Mouse (Mus musculus) neural tube, embryonic 14.5 days (tissue): ENCODE data around the gene Mapk8ip3. TPM values are rescaled to one million over a fixed set of nuclear protein-coding genes. Genes with fewer than 3 reads are reported as not detected.

Experiments
- ATAC-seq: fragments of 200-750 bp; cut with Nextera tagmentation; 2 replicates; pipeline ENCODE4 v1.8.0; 2017; ENCODE audit warnings: low read depth, mild to moderate bottlenecking, moderate TSS enrichment, moderate library complexity
- H3K27ac ChIP-seq: fragments of 300-500 bp; sonication (generic); 2 replicates; pipeline ENCODE4 v1.5.1; 2014; ENCODE audit warnings: low read depth, mild to moderate bottlenecking, control low read depth, low read length, moderate library complexity, mixed read lengths
- H3K27me3 ChIP-seq: fragments of 300-500 bp; sonication (generic); 2 replicates; pipeline ENCODE4 v1.6.1; 2014; ENCODE audit warnings: low read length; ENCODE audit not compliant: control insufficient read depth, insufficient read depth
- H3K36me3 ChIP-seq: fragments of 300-500 bp; sonication (generic); 2 replicates; pipeline ENCODE4 v1.6.1; 2014; ENCODE audit warnings: low read length, mixed read lengths; ENCODE audit not compliant: control insufficient read depth, insufficient read depth
- H3K4me1 ChIP-seq: fragments of 300-500 bp; sonication (generic); 2 replicates; pipeline ENCODE4 v1.6.1; 2014; ENCODE audit warnings: low read length; ENCODE audit not compliant: control insufficient read depth, insufficient read depth
- H3K4me2 ChIP-seq: fragments of 300-500 bp; sonication (generic); 2 replicates; pipeline ENCODE4 v1.6.1; 2014; ENCODE audit warnings: mild to moderate bottlenecking, low read depth, low read length, control low read depth
- H3K4me3 ChIP-seq: fragments of 300-500 bp; sonication (generic); 2 replicates; pipeline ENCODE4 v1.5.1; 2014; ENCODE audit warnings: low read depth, low read length, control low read depth, mixed read lengths
- H3K9ac ChIP-seq: fragments of 300-500 bp; sonication (generic); replicated peaks from 2 replicates; pipeline ENCODE4 v1.6.1; 2014; ENCODE audit warnings: low read depth, mild to moderate bottlenecking, control low read depth, low read length, mixed read lengths
- H3K9me3 ChIP-seq: fragments of 300-500 bp; sonication (generic); 2 replicates; pipeline ENCODE4 v1.6.1; 2016; ENCODE audit warnings: low read length; ENCODE audit not compliant: control insufficient read depth
- WGBS: fragments of 180-500 bp; shearing (Covaris S2); extraction: QIAGEN DNeasy Blood & Tissue Kit; methylation state at CpG from one replicate; pipeline ENCODE4 v1.1.7; 2014; 5-methylcytosine and 5-hydroxymethylcytosine counted together
- polyA plus RNA-seq: library from polyadenylated mRNA; unstranded; fragments of >200 nt; fragmentation: Nextera tagmentation; extraction: Ambion mirVana; gene quantifications from 2 replicates; pipeline ENCODE4 v1.2.1, GENCODE M21; 2014

The Mapk8ip3 gene
- polyA plus RNA-seq, 1 experiment from 2014 or later: 88.5 TPM

DNA sequence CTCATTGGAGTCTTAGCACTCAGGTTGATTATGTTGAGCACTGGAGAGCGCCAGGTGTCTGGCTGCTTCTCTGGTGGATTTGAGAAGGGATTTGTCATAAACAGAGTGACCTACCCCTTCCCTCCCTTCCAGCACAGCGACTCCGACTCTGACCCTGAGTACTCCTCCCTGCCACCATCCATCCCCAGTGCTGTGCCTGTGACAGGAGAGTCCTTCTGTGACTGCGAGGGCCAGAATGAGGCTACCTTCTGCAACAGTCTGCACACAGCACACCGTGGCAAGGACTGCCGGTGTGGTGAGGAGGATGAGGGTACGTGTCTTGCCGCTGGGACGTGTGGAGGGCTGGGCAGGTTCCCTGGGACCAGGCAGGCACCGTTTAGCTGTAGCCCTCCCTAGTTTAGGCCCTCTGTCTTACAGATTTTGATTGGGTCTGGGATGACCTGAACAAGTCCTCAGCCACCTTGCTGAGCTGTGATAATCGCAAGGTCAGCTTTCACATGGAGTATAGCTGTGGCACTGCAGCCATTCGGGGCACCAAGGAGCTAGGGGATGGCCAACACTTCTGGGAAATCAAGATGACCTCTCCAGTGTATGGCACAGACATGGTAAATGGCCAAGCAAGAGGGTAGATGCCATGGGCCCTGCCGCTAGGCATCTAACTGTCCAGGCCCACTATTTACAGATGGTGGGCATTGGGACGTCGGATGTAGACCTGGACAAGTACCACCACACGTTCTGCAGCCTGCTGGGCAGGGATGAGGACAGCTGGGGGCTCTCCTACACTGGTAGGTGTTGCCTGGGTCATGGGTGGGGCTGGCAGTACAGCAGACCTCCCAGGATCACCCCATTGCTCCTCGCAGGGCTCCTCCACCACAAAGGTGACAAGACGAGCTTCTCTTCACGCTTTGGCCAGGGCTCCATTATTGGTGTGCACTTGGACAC is 46.4 kb downstream of the Mapk8ip3 start:
- H3K9ac ChIP-seq: no peak overlapping the region
- H3K9me3 ChIP-seq: no peaks in the 10 kb centered on the region
- no peak overlapping the region for H3K27ac ChIP-seq
- H3K4me1 ChIP-seq: peaks cover 25% of the 10 kb centered on the region
- WGBS: 91% methylated on average over 19 of the region's 19 CpGs
- no peak for ATAC-seq
- no peak overlapping the region for H3K4me3 ChIP-seq
- no peaks in the 10 kb centered on the region for H3K27me3 ChIP-seq
- peaks cover 39% of the 10 kb centered on the region for H3K36me3 ChIP-seq
- H3K4me2 ChIP-seq: no peak overlapping the region

DNA sequence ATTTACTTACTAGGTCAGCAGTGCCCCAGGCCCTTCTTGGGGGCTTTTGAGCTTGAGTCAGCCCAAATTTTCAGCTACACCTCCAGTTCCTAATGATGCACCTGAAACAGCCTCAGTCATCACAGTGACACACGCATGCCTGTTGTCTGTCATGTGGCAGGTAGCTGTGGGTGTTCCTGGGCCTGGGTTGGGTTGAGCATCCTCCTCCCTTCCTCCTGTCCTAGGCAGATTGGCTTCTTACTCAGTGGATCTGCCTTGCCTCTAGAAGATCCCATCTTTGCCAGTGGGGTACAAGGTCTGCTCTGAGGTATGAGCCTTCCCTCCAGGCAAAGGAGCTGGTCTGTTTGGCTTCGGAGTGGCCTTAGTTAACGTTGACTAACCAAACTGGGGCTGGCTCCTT is 47.9 kb downstream of the Mapk8ip3 start:
- Histone ChIP-seq H3K9ac (no peak overlapping the region), H3K27ac (no peak overlapping the region), H3K27me3 (no peaks in the 10 kb centered on the region), H3K4me1 (peaks cover 22% of the 10 kb centered on the region), H3K4me3 (no peak overlapping the region), H3K36me3 (peaks cover 39% of the 10 kb centered on the region), H3K9me3 (no peaks in the 10 kb centered on the region), H3K4me2 (no peak overlapping the region)
- ATAC-seq: no peak
- WGBS: 89% methylated on average over 3 of the region's 3 CpGs

DNA sequence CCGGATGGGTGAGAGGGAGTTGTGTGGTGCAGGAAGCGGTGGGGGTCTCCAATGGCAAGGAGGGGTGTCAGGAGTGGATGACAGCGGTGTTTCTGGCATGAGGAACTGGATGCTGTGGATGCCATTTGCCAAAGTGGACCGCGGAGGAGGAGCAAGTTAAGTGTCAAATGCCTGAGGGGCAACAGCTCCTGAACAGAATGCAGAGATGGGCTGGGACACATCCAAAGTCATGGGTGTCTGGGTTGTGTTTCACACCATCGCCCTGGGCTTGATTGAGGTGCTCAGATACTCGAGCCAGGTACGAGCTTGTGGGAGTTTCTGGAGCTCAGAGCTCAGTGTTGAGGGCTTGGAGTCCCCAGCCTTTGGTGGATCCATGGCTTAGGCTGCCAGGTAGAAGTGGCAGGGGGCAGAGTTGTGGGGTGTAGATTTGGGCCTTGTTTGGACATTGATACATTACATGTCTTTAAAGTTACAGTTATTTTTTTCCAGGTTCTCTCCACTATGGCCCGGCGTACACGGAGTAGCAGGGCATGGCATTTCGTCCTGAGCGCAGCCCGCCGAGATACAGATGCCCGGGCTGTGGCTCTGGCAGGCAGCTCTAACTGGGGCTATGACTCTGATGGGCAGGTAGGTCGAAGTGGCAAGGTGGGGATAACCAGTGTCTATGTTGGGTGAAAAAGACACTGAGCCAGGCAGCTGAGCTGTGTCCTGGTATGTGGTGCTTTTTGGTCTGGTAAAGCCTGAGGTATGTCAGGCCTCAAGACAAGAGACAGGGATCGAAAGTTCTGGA is 49.3 kb downstream of the Mapk8ip3 start:
- Histone ChIP-seq H3K27me3 (no peaks in the 10 kb centered on the region), H3K9ac (peak overlapping the region; percentile 82), H3K4me1 (peaks cover 16% of the 10 kb centered on the region), H3K4me2 (peak overlapping the region; percentile 86), H3K9me3 (no peaks in the 10 kb centered on the region), H3K4me3 (peak overlapping the region; percentile 89), H3K27ac (no peak overlapping the region), H3K36me3 (peaks cover 37% of the 10 kb centered on the region)
- WGBS: 65% methylated on average over 18 of the region's 18 CpGs
- no peak for ATAC-seq

DNA sequence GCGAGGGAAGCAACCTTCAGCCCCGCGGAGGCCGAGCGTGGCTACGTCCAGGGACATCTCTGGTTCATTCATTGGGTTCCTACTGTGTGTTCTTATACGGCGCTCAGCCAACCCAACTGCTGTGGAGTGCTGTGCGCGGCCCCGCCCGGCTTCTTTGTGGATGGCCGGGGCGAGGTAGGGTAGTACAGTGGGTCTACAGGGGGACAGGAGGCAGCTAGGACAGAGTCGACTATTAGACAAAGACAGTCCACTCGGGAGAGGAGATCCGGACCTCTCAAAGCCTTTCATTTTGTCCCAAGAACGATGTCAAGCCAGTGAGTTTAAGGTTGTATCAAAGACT is 49.9 kb downstream of the Mapk8ip3 start:
- Histone ChIP-seq H3K27me3 (no peaks in the 10 kb centered on the region), H3K27ac (peak overlapping the region; percentile 62), H3K4me3 (peak overlapping the region; percentile 89), H3K4me2 (peak overlapping the region; percentile 86), H3K36me3 (peaks cover 31% of the 10 kb centered on the region), H3K9me3 (no peaks in the 10 kb centered on the region), H3K9ac (peak overlapping the region; percentile 82), H3K4me1 (peaks cover 16% of the 10 kb centered on the region)
- under 1% methylated on average over 18 of the region's 18 CpGs for WGBS
- ATAC-seq: no peak; the same call in none of the 2 replicates

DNA sequence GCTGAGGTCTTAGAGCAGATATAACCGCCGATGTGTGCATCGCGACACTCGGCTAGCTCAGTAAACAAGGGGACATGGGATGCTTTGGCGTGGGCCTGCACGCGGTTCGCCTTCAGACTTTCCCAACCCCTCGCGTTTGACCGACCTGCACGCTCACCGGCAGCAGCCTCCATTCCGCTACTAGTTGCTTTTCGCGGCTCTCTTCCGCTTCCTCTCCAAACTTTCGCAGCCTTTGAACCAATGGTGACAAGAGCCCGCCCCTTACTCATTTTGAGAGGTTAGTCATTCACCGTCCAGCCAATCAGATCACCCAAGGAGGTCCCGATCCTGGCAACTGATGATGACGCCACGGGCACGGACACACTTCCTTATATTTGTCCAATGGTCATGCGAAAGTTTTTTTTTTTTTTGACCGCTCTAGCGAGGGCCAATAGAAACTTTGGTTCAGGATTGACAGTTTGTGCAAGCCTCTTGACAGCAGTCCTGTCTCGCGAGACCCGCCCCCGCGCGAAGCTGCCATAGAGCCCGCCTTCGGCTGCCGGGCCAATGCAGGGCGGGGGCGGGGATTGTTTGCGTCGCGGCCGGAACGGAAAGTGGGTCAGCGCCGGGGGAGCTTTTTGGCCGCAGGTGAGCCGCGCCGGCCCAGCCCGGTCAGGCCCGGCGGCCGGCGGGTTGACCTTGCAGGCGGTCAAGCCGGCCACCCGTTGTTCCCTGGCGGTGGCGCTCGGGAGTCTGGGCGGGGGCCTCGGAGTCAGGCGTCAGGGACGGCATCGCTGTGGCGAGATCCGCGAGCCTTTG is 50.4 kb downstream of the Mapk8ip3 start, which contains the start of the genes Nubp2 and Spsb3:
Nubp2 (minus strand) TSS at position 216 of the 798 bp plus-strand sequence.
Spsb3 (plus strand) TSS at position 510 of the 798 bp plus-strand sequence.
- WGBS: under 1% methylated on average over 69 of the region's 69 CpGs

DNA sequence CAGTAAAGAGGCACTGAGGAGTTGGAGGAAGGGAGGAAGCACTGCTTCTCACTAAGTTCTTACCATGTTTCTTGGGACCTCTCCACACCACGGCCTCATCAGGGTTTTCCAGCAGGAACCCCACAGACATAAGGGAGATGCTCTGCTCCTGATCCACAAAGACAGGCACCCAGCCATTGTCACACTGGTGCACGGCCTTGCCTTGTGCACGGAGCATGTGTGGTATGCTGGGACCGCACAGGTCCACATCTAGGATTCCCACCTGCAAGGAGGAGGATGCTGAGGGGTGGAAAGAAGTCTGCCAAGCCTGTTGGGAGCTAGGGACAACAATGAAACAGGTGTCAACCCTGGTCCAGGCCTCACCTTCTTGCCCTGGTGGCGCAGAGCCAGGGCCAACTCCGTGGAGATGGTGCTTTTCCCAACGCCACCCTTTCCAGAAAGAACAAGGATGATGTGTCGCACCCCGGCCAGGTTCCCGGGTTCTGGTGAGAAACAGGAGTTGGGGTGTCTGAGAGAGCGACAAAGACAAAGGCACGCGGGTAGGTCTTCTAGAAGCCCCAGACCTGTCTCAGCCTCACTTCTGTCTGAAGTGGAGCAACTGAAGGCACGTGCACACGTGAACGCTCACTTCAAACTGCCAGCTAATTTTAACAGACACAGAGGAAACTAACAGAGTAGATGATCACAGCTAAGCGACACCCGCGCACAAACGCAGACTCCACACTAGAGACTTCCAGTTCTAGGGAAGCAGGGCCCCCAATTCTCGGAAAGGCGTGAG is 51.2 kb downstream of the Mapk8ip3 start:
- Histone ChIP-seq H3K36me3 (peaks cover 18% of the 10 kb centered on the region), H3K4me2 (peak overlapping the region; percentile 94), H3K27ac (no peak overlapping the region), H3K9ac (peak overlapping the region; percentile 41), H3K9me3 (no peaks in the 10 kb centered on the region), H3K4me1 (peaks cover 16% of the 10 kb centered on the region), H3K27me3 (no peaks in the 10 kb centered on the region), H3K4me3 (peak overlapping the region; percentile 89)
- no peak for ATAC-seq
- WGBS: 25% methylated on average over 22 of the region's 22 CpGs

More for the DNA sequence above, 50.4 kb downstream of the Mapk8ip3 start, which contains the start of the genes Nubp2 and Spsb3:
- peak within 1 kb of the TSS; percentile 94 for H3K4me2 ChIP-seq
- H3K9me3 ChIP-seq: no peaks in the 10 kb centered on the region
- peak within 1 kb of the TSS; percentile 82 for H3K9ac ChIP-seq
- no peaks in the 10 kb centered on the region for H3K27me3 ChIP-seq
- peak; percentile 97 for ATAC-seq
- peaks cover 26% of the 10 kb centered on the region for H3K36me3 ChIP-seq
- peaks cover 16% of the 10 kb centered on the region for H3K4me1 ChIP-seq
- H3K27ac ChIP-seq: peak within 1 kb of the TSS; percentile 62
- H3K4me3 ChIP-seq: peak within 1 kb of the TSS; percentile 89

DNA sequence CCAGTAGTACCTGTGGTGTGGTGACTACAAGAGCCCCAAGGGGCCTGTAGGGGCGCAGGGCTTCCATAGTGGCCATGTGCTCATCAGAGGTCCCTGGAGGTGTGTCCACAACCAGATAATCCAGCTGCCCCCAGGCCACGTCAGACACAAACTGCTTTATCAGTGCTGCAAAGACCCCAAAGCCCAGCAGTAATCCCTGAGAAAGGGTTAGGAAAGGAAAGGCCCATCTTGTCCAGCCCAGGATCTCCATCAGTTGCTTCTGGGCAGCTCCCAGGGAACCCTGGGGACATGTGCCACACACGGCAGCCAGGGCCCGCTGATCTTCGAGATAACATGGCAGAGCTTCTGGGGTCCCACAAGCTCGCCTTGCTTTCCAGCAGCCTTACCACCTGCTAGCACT is 52.4 kb downstream of the Mapk8ip3 start:
- no peaks in the 10 kb centered on the region for H3K27me3 ChIP-seq
- no peak overlapping the region for H3K4me3 ChIP-seq
- H3K36me3 ChIP-seq: peaks cover 10% of the 10 kb centered on the region
- no peak overlapping the region for H3K27ac ChIP-seq
- no peak overlapping the region for H3K4me2 ChIP-seq
- H3K9me3 ChIP-seq: no peaks in the 10 kb centered on the region
- WGBS: 91% methylated on average over 6 of the region's 6 CpGs
- H3K4me1 ChIP-seq: peaks cover 16% of the 10 kb centered on the region
- H3K9ac ChIP-seq: no peak overlapping the region
- ATAC-seq: no peak
